Mouse (Mus musculus): ENCODE data around the gene Gins3. TPM values are rescaled to one million over a fixed set of nuclear protein-coding genes. Genes with fewer than 3 reads are reported as not detected.
"Not testable (repeated sequence)": the region's sequence is repeated elsewhere in the genome, so short reads cannot be mapped to it uniquely, and the experiment has no call there.

Gene Gins3
- under 1 TPM; 0.25 to 0.67 (median 0.47) TPM for total RNA-seq (2022)

- peak; percentile 88 to 89 for DNase-seq (ENCODE audit: low spot score in 2 of 2)
Observed at GRCm38 (mm10) chr8:95633262-95634062, at the start of gene Gins3. Gins3 (plus strand) TSS chr8:95633453.

- DNase-seq (ENCODE audit: low spot score in 2 of 2): no peak
Observed at GRCm38 (mm10) chr8:95587339-95587738, 45.9 kb upstream of the Gins3 start.

- no peak for DNase-seq (ENCODE audit: low spot score in 2 of 2)
Observed at GRCm38 (mm10) chr8:95589282-95589681, 44.0 kb upstream of the Gins3 start.

- DNase-seq (ENCODE audit: low spot score in 2 of 2): no peak
Observed at GRCm38 (mm10) chr8:95590539-95590938, 42.7 kb upstream of the Gins3 start.

- no peak for DNase-seq (ENCODE audit: low spot score in 2 of 2)
Observed at GRCm38 (mm10) chr8:95592131-95592780, 41.0 kb upstream of the Gins3 start.

- no peak for DNase-seq (ENCODE audit: low spot score in 2 of 2)
Observed at GRCm38 (mm10) chr8:95593439-95594393, 39.5 kb upstream of the Gins3 start.

- no peak for DNase-seq (ENCODE audit: low spot score in 2 of 2)
Observed at GRCm38 (mm10) chr8:95595131-95595530, 38.1 kb upstream of the Gins3 start.

- no peak for DNase-seq (ENCODE audit: low spot score in 2 of 2)
Observed at GRCm38 (mm10) chr8:95596841-95597241, 36.4 kb upstream of the Gins3 start.

- no peak for DNase-seq (ENCODE audit: low spot score in 2 of 2)
Observed at GRCm38 (mm10) chr8:95599861-95600260, 33.4 kb upstream of the Gins3 start.

- no peak for DNase-seq (ENCODE audit: low spot score in 2 of 2)
Observed at GRCm38 (mm10) chr8:95601306-95601705, 31.9 kb upstream of the Gins3 start.

GRCm38 (mm10) chr8:95602168-95602567 lies 31.1 kb upstream of the Gins3 start:
- DNase-seq (ENCODE audit: low spot score in 2 of 2): no peak

GRCm38 (mm10) chr8:95606509-95606908 lies 26.7 kb upstream of the Gins3 start:
- DNase-seq (ENCODE audit: low spot score in 2 of 2): not testable (repeated sequence)

GRCm38 (mm10) chr8:95607210-95607609 lies 26.0 kb upstream of the Gins3 start:
- no peak for DNase-seq (ENCODE audit: low spot score in 2 of 2)

- DNase-seq (ENCODE audit: low spot score in 2 of 2): no peak
Observed at GRCm38 (mm10) chr8:95609406-95609805, 23.8 kb upstream of the Gins3 start.

GRCm38 (mm10) chr8:95610749-95611148 lies 22.5 kb upstream of the Gins3 start:
- no peak for DNase-seq (ENCODE audit: low spot score in 2 of 2)

GRCm38 (mm10) chr8:95611769-95612168 lies 21.5 kb upstream of the Gins3 start:
- DNase-seq (ENCODE audit: low spot score in 2 of 2): no peak

- no peak for DNase-seq (ENCODE audit: low spot score in 2 of 2)
Observed at GRCm38 (mm10) chr8:95616383-95616782, 16.9 kb upstream of the Gins3 start.

GRCm38 (mm10) chr8:95620046-95620445 lies 13.2 kb upstream of the Gins3 start:
- DNase-seq (ENCODE audit: low spot score in 2 of 2): no peak

GRCm38 (mm10) chr8:95624833-95625232 lies 8.4 kb upstream of the Gins3 start:
- DNase-seq (ENCODE audit: low spot score in 2 of 2): no peak

GRCm38 (mm10) chr8:95632840-95633239 lies 413 bp upstream of the Gins3 start:
- DNase-seq (ENCODE audit: low spot score in 2 of 2): no peak

- no peak for DNase-seq (ENCODE audit: low spot score in 2 of 2)
Observed at GRCm38 (mm10) chr8:95634063-95634340, 749 bp downstream of the Gins3 start.

GRCm38 (mm10) chr8:95644942-95645341 lies 11.7 kb downstream of the Gins3 start:
- DNase-seq (ENCODE audit: low spot score in 2 of 2): no peak

Measured in gastrocnemius, adult 8-10 months (tissue).